Mouse (Mus musculus) lung, adult 18-20 months (tissue): ENCODE data around the gene Oscar.
"Not testable (repeated sequence)": the region's sequence is repeated elsewhere in the genome, so short reads cannot be mapped to it uniquely, and the experiment has no call there.

Experiments
- DNase-seq, 2 experiments: peaks; one replicate each; pipeline ENCODE4 v3.0.0; 2022; ENCODE audit warnings: mixed read lengths in 2 of 2

Gene Oscar

DNA sequence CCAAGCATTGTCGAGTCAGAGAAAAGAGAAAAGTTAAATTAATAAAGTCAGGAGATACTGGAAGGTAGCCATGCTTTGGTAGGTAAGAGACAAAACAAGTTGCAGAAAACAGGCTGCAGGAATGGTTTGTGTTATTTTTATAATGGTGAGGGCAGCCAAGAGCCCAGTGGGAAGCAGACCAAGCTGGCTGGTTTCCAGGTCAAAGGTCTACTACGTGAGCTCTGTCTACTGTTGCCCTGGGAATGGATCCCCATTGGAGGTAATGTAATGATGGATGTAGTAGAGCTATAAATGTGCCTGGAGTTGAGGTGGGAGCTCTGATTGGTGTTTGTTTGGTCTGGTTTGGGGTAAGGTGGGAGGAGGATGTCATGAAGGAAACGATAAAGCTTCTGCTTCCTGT, 6.9 kb downstream of the Oscar start:
- DNase-seq, result no peak

GRCm38 (mm10) chr7:3608668-3609067, 7.3 kb downstream of the Oscar start:
- DNase-seq, result no peak

DNA sequence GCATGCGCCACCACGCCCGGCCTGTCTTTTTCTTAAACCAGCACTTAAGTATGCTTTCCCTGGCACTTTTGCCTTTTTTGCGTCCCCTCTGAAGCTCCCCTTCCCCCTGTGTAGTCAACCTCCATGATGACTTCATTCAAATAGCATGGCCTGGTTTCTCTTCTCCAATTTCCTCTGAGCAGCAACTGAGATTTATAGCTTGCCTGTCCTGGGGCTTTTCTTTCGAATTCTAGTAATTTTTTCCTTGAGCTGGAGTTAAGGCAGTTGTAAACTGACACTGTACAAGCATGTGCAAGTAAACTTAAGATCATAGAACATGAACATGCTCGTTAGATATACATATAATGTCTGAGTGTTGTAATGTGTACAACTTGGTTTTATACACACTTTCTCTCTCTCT, 8.6 kb downstream of the Oscar start:
- DNase-seq, result no peak

GRCm38 (mm10) chr7:3606798-3607197, 9.2 kb downstream of the Oscar start:
- no peak for DNase-seq

GRCm38 (mm10) chr7:3601119-3601518, 14.8 kb downstream of the Oscar start:
- peak; percentile 44 to 61 for DNase-seq

DNA sequence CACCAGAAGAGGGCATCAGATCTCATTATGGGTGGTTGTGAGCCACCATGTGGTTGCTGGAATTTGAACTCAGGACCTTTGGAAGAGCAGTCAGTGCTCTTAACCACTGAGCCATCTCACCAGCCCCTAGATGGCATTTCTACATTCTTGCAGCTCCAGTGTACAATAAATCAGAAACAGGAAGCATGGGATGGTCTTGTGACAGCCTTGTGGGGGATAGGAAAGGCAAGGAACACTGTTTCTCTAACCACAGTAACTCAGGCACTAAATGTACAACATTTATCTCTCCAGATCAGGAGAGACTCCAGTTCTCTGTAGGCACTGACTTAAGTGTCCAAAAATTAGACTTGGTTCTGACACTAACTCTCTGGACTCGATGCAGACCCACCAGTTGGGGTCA, 18.2 kb downstream of the Oscar start:
- DNase-seq, result not testable (repeated sequence)

DNA sequence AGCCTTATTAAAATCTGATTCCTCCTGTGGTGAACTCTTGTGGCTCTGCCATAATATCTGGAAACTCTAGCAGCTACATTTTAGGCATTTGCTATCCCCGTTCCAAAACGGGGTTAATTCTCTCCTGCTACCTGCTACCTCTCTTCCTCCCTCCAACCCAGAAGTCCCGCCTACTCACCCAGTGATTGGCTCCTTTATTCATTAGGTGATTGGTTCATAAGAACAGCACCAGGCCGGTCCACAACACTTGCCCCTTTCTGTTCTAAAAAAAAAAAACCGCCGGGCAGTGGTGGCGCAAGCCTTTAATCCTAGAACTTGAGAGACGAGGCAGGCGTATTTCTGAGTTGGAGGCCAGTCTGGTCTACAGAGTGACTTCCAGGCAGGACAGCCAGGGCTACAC, 20.8 kb downstream of the Oscar start:
- peak; percentile 65 to 76 for DNase-seq

GRCm38 (mm10) chr7:3594686-3595085, 21.3 kb downstream of the Oscar start:
- no peak for DNase-seq

DNA sequence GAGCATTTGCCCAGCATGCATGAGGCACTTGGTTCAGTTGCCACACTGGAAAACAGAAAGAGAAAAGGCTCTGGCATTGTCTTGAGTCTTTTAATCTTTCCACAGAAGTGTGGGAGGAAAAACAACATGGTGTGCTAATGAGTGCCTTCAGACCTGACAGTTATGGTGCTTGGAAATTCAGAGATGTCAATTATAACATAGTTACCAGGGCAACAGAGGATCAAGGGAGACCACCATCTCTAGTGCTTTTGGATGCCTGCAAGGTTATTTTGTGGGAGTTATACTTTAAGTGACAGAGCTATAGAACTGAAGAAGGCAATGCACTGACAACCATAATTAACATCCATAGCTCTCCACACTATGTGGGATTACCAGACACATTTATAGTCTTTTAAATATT, 22.1 kb downstream of the Oscar start:
- DNase-seq, result no peak

GRCm38 (mm10) chr7:3591534-3591933, 24.4 kb downstream of the Oscar start:
- no peak for DNase-seq

DNA sequence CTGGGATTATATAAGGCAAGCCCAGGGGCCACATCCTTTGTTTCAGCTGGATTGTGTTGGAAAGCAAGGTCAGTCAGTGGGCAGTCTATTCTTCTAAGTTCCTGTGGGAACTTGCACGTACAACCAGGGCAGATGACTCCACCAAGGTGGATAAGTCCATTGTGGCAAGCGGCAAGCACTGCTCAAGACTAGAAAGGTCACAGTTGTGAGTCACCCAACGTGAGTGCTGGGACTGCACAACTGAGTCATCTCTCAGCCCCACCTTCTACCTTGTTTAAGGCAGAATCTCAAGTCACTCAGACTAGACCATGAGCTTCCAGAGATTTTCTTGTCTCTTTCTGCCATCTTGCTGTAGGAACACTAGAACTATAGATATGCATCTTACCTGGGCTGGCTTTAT, 25.4 kb downstream of the Oscar start:
- DNase-seq, result no peak

DNA sequence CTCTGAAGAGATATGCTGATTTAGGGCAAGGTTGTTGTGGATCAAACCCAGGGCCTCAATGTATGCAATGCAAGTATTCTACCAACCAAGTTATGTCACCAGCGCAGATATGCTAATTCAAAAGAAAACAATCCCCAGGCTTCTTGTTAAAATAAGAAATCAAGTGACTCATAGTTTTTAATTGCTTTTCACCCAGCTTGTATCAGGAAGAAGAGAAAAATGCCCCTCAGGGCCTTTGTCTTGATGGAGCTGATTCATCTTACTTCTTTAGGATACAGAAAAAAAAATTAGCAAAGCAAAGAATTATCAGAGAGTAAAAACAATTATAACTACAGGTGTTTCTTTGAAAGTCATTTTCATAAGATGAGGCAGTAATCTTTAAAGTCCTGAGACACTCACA, 28.7 kb downstream of the Oscar start:
- no peak for DNase-seq

DNA sequence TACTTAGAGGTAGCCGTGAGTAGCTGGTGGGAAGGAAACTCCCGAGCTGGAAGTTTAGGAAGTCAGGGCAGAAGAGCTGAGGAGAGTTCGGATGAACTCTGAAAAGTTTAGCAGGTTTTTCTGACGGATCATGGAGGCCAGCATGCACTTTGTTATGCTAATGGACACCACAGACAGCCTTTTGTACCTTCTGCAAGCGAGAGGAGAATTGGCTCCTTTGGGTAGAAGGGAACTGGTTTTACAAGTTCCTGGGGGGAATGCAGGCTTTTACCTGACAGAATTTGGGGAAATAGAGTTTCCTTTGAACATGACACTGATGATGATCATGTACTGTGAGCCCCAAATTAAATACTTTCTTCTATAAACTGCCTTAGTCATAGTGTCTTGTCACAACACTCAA, 29.7 kb downstream of the Oscar start:
- DNase-seq, result no peak

DNA sequence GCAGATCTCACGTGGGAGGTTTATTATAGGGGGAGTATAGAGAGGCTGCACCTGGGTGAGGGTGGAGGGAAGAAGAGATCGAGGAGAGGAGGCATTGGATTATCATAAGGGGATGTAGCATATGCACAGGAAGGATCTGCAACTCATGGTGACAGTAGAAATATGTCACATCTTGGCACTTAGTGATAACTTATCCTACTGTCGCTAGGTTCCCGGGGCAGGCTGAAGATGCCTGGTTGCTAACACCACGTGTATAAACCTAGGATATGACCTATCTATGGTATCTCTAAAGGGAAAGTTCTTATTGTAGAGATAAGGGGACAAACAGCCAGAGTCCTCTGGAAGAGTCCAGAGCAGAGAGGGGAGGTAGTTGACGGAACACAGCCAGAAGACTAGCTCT, 30.2 kb downstream of the Oscar start:
- no peak for DNase-seq

DNA sequence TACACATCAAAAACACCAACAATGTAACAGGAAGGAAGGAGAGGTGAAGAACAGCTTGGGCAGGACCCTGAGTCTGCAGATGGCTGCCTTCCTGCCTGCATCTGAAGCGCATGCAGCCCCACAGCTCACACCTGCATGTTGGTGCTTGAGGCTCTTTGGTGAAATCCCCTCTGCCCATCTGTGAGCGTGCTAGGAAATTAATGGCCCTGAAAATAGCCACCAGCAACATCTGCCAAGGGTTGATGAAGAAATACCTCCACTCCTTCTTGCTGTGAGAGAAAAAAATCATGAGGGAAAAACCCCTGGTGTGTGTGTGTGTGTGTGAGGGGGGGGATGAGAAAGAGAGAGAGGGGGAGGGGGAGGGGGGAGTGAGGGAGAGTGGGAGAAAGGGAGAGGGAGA, 35.9 kb downstream of the Oscar start:
- DNase-seq, result no peak

DNA sequence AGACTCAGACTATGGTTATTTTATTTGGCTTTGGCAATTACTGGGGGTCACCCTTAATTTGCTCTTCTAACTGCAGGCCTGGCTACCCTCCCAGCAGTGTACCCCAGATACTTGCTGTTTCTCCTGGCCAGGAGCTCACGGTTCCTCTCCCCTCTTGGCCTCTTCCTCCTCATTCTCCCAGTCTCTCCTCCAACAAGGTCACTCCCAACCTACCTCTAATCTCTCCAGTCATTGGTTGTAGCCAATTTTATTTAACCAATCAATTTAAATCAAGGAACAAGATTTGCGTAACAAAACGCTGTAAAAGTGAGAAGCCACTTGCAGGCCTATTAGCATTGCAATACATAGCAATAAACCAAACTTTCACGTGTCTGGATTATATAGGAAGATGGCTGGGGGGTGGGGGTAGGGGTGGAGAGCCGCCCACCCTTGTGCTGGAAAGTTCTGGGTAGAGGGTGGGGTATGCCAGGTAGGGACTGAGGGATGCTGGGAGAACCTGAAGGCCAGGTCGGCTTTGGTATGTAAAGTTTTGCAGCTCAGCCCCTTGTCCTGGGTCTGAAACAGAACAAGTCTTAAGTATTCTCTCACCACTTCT, 36.9 kb downstream of the Oscar start:
- no peak for DNase-seq

GRCm38 (mm10) chr7:3578196-3578595, 37.8 kb downstream of the Oscar start:
- DNase-seq, result no peak

GRCm38 (mm10) chr7:3576354-3577124, 39.4 kb downstream of the Oscar start:
- DNase-seq, result no peak

DNA sequence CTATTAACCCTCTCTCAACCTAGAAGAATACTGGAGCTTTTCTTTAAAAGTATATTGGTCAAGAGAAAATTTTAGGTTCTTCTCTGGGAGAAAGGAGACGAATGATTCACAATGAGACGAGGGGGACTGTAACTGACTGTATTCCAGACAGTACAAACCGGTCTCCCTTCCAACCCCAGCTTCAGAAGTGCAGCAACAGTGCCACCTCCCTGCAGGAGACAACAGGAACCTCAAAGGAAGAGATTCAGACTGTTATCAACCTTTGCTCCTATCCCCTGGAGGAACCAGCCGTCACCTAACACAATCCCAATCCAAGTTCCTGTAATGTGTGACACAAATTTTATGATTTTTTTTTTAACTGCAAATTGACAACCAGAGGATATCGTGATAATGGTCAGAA, 41.7 kb downstream of the Oscar start:
- DNase-seq, result no peak

GRCm38 (mm10) chr7:3571847-3572246, 44.1 kb downstream of the Oscar start:
- DNase-seq, result no peak

- DNase-seq, result not testable (repeated sequence)
These were observed 45.4 kb downstream of the Oscar start for GRCm38 (mm10) chr7:3570580-3570979.

DNA sequence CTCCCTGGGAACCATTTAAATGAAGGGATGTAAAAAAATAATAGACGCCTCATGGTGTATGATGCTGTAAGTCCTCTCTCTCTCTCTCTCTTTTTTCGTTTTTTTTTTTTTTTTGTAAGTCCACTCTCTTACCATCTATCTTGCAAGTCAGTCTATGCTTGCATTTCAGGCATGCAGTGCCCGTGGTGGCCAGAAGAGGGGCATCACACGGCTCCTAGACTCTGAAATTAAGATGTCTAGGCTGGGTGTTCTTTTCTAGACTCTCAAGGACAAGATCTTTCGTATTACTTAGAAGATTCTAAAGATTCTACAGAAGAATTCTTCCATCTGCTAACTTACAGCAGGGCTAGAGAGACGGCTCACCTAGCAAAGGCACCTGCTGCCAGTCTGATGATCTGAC, 46.2 kb downstream of the Oscar start:
- DNase-seq, result no peak

DNA sequence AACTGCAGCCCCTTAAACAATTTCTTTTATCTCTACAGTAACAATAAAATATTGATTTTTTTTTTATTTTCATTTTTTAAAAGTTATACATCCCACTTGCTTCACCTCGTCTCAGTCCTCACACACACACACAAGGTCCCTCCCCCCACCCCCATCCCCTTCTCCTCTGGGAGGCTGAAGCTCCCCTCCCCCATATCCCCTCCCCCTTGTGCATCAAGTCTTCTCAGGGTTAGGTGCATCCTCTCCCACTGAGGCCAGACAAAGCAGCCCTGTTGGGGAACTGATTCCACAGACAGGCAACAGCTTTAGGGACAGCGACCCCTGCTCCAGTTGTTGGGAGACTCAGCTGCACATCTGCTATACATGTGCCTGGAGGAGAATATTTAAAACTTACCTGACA, 48.6 kb downstream of the Oscar start:
- DNase-seq, result no peak
